Mouse (Mus musculus) monocyte, adult 59 days (primary cell): ENCODE measurements around the gene Entr1. TPM values are rescaled to one million over a fixed set of nuclear protein-coding genes. Genes with fewer than 3 reads are reported as not detected.

ENCODE experiments used
- total RNA-seq, 2 experiments: library from RNA; stranded (reverse); gene quantifications; one replicate each; pipeline ENCODE4 v1.2.4; 2023

The Entr1 gene
- total RNA-seq = 100 to 1,000 TPM; 105 to 117 TPM

DNA sequence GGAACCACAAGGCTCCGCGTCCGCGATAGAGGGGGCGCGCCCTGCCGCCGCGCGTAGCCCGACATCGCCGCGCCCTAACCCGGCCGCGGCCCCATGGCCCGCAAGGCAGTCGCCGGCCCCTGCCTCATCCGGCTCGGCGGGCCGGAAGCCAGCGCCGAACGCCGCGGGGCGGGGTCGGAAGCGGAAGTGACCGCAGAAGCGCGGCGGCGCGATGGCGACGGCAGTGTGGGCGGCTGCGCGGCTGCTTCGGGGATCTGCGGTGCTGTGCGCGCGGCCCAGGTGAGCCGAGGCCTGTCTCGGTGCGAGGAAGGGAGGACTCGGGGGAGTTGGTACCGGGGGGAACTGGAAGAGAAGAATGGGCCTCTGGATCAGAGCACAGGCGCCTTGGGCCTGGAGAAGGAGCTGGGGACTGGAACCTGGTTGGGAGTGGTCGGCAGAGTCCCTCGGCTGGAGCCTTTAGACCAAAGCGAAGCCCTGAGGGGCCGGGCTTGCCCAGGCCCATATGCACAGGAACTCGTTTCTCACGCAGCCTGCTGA, at the start of gene Entr1, which contains the start of gene Pmpca:
TSS of gene Entr1 (minus strand) at position 163 of the 537 bp plus-strand sequence.
TSS of gene Pmpca (plus strand) at position 186 of the 537 bp plus-strand sequence.

DNA sequence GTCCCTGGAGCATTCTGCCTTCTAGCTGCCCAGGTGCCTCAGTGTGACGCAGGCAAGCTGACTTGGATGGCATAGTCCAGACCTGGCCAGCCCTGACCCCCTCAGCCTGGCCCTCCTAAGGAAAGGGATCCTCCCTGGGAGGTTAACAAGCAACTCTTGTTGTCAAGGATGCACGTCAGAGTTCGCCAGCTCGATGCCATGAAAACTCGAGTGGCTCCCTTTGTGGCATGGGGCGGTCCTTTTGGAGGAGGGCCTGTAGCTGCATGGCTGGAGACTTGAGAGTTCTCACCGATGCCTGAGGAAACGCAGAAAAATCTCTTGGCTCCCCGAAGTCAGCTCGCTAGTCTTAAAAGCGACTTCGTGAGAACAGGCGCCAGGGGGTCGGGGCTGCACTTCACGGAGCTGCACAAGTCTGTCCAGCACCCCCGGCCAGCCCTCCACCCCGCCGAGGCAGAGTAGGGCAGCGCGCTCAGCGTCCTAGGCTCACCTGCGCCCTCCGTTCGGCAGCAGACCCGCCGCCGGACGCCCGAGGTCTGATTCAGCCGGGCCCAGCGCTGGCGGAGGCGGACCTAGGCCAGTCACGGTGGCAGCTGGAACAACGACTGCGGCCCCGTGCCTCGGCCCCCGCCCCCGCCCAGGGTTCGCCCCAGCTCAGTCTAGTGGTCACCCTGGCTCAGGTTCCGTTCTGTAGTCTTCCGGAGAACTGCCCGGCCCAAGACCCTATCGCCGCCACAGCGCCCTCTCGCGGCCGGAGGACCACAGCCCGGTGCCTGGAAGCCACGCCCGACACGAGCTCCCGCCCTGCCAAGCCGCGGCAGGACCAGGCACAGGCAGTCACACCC, 19.6 kb upstream of the Entr1 start, which contains the start of gene Inpp5e:
TSS of gene Inpp5e (minus strand) at position 689 of the 842 bp plus-strand sequence.

DNA sequence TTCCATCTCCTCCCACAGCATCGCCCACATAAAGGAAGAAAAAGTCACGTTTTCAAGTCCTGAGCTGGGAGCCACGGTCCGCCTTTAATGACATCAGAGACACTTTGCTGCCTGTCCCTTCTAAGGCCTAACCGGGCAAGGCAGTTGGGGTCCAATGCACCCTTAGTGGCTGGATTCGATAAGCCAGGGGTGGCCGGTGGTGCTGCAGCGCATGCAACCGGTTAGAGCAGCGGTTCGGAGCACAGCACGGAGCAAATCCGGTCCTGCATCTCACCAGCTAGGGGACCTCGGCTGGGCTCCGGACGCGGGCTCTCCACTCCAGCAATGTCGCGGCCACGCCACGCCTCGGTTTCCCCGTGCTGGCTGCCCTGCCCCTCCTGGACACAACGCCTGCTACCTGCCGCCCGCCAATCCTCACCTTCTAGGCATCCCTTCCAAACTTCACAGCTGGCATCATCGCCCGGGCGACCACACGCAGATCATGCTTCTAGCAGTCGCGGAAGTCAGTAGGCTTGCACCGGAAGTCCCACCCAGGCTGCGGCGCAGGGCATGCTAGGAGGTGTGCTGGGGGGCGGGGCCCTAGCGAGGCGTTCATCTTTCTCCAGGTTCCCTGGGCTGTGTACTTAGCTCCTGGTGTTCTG, 8.9 kb downstream of the Entr1 start, which contains the start of gene Snapc4:
TSS of gene Snapc4 (minus strand) at position 523 of the 641 bp plus-strand sequence.

GRCm38 (mm10) chr2:26360772-26361171, 28.3 kb downstream of the Entr1 start, which contains the start of gene Card9:
Gene Card9 (minus strand): TSS chr2:26360918.

GRCm38 (mm10) chr2:26351358-26352290, 37.5 kb downstream of the Entr1 start, which contains the start of gene Dnlz:
Gene Dnlz (minus strand): TSS chr2:26352110.

Other genes starting within 250 kb of the Entr1 start
- gene Lhx3, start 181.0 kb downstream of the Entr1 start, total RNA-seq = not detected
- 1 to 10 TPM; 6.0 to 6.1 TPM for gene Qsox2, start 151.8 kb downstream of the Entr1 start, total RNA-seq
- gene Ccdc187, start 94.8 kb downstream of the Entr1 start, total RNA-seq = under 1 TPM in 1 of 2 experiments, not detected in 1; 0.06 TPM
- 10 to 100 TPM in 1 of 2 experiments, 1 to 10 TPM in 1; 7.6 to 12.1 TPM for gene Gpsm1, start 73.8 kb downstream of the Entr1 start, total RNA-seq
- gene Dnlz, start 37.2 kb downstream of the Entr1 start, total RNA-seq = 1 to 10 TPM; 6.3 to 6.9 TPM
- 100 to 1,000 TPM; 185 to 190 TPM for gene Card9, start 28.4 kb downstream of the Entr1 start, total RNA-seq
- gene Snapc4, start 8.7 kb downstream of the Entr1 start, total RNA-seq = 10 to 100 TPM; 48.9 to 49.5 TPM
- 10 to 100 TPM; 53.7 to 56.5 TPM for gene Pmpca, start within 50 bp of the Entr1 start, total RNA-seq
- 10 to 100 TPM; 18.8 to 23.6 TPM for gene Inpp5e, start 19.9 kb upstream of the Entr1 start, total RNA-seq
- gene Sec16a, start 55.9 kb upstream of the Entr1 start, total RNA-seq = 10 to 100 TPM; 61.9 to 62.1 TPM
- gene Notch1, start 127.3 kb upstream of the Entr1 start, total RNA-seq = 10 to 100 TPM; 67.7 to 72.1 TPM
- gene Egfl7, start 190.7 kb upstream of the Entr1 start, total RNA-seq = not detected
- not detected for gene Gm20532, start 197.3 kb upstream of the Entr1 start, total RNA-seq
- 10 to 100 TPM; 26.4 to 31.7 TPM for gene Agpat2, start 215.1 kb upstream of the Entr1 start, total RNA-seq
- gene Fam69b, start 239.1 kb upstream of the Entr1 start, total RNA-seq = not detected